Mouse (Mus musculus) hindbrain, embryonic 14.5 days (tissue): ENCODE results near the gene Msrb3. TPM values are rescaled to one million over a fixed set of nuclear protein-coding genes. Genes with fewer than 3 reads are reported as not detected.

Source experiments
- ATAC-seq: fragments of 200-750 bp; cut with Nextera tagmentation; 2 replicates; pipeline ENCODE4 v1.8.0; 2017; ENCODE audit warnings: moderate number of reproducible peaks, mild to moderate bottlenecking, moderate TSS enrichment, moderate library complexity; ENCODE audit not compliant: low FRiP score
- DNase-seq: peaks from one replicate; pipeline ENCODE4 v3.0.0-alpha.2; 2015; ENCODE audit warnings: low spot score
- H3K27ac ChIP-seq: fragments of 300-500 bp; sonication (generic); 2 replicates; pipeline ENCODE4 v1.5.1; 2014; ENCODE audit warnings: mild to moderate bottlenecking, moderate library complexity
- H3K27me3 ChIP-seq: fragments of 300-500 bp; sonication (generic); 2 replicates; pipeline ENCODE4 v1.6.1; 2014; ENCODE audit warnings: mild to moderate bottlenecking, low read length, mixed read lengths; ENCODE audit not compliant: control insufficient read depth, insufficient read depth
- H3K36me3 ChIP-seq: fragments of 300-500 bp; sonication (generic); replicated peaks from 2 replicates; pipeline ENCODE4 v1.6.1; 2014; ENCODE audit not compliant: control insufficient read depth, insufficient read depth
- H3K4me1 ChIP-seq: fragments of 300-500 bp; sonication (generic); replicated peaks from 2 replicates; pipeline ENCODE4 v1.6.1; 2014; ENCODE audit warnings: antibody characterized with exemption, low read length, mixed read lengths; ENCODE audit not compliant: control insufficient read depth, insufficient read depth
- H3K4me2 ChIP-seq: fragments of 300-500 bp; sonication (generic); replicated peaks from 2 replicates; pipeline ENCODE4 v1.6.1; 2014; ENCODE audit warnings: mild to moderate bottlenecking, moderate library complexity
- H3K4me3 ChIP-seq: fragments of 300-500 bp; sonication (generic); replicated peaks from 2 replicates; pipeline ENCODE4 v1.5.1; 2014; ENCODE audit warnings: mild to moderate bottlenecking, low read length
- H3K9ac ChIP-seq: fragments of 300-500 bp; sonication (generic); 2 replicates; pipeline ENCODE4 v1.6.1; 2014
- H3K9me3 ChIP-seq: fragments of 300-500 bp; sonication (generic); 2 replicates; pipeline ENCODE4 v1.6.1; 2016; ENCODE audit warnings: low read length; ENCODE audit not compliant: control insufficient read depth
- WGBS: fragments of 180-500 bp; shearing (Covaris S2); extraction: QIAGEN DNeasy Blood & Tissue Kit; methylation state at CpG from one replicate; pipeline ENCODE4 v1.1.7; 2014; 5-methylcytosine and 5-hydroxymethylcytosine counted together
- polyA plus RNA-seq: library from polyadenylated mRNA; unstranded; fragments of >200 nt; fragmentation: Nextera tagmentation; extraction: Ambion mirVana; gene quantifications from 2 replicates; pipeline ENCODE4 v1.2.1, GENCODE M21; 2014

Gene Msrb3
- polyA plus RNA-seq, 1 experiment from 2014 or later, result 1.3 TPM

- DNase-seq (no peak), ATAC-seq (no peak)
- H3K9me3 ChIP-seq, result no peaks in the 10 kb centered on the region
- peaks cover 7% of the 10 kb centered on the region; the same call in 1 of the 2 replicates for H3K4me1 ChIP-seq
- H3K36me3 ChIP-seq, result no peaks in the 10 kb centered on the region
- H3K4me2 ChIP-seq, result no peak overlapping the region
- H3K27ac ChIP-seq, result no peak overlapping the region
- no peak overlapping the region for H3K9ac ChIP-seq
- H3K4me3 ChIP-seq, result no peak overlapping the region
- no peaks in the 10 kb centered on the region for H3K27me3 ChIP-seq
- 21% methylated on average over 10 of the region's 10 CpGs for WGBS
These were observed 44.6 kb downstream of the Msrb3 start for GRCm38 (mm10) chr10:120854329-120854728.

GRCm38 (mm10) chr10:120853816-120854215 is 45.1 kb downstream of the Msrb3 start:
- H3K4me1 ChIP-seq, result peaks cover 7% of the 10 kb centered on the region; the same call in 1 of the 2 replicates
- DNase-seq (no peak), ATAC-seq (no peak)
- H3K4me3 ChIP-seq, result no peak overlapping the region
- H3K27ac ChIP-seq, result no peak overlapping the region
- H3K4me2 ChIP-seq, result no peak overlapping the region
- H3K9ac ChIP-seq, result no peak overlapping the region
- no peaks in the 10 kb centered on the region for H3K27me3 ChIP-seq
- 57% methylated on average over 9 of the region's 9 CpGs for WGBS
- H3K9me3 ChIP-seq, result no peaks in the 10 kb centered on the region
- no peaks in the 10 kb centered on the region for H3K36me3 ChIP-seq

GRCm38 (mm10) chr10:120851196-120851781 is 47.6 kb downstream of the Msrb3 start:
- WGBS, result 71% methylated on average over 9 of the region's 9 CpGs
- Histone ChIP-seq H3K9ac (no peak overlapping the region), H3K4me3 (no peak overlapping the region), H3K4me2 (no peak overlapping the region), H3K27ac (no peak overlapping the region), H3K36me3 (no peaks in the 10 kb centered on the region), H3K9me3 (no peaks in the 10 kb centered on the region), H3K4me1 (peaks cover 7% of the 10 kb centered on the region; the same call in 1 of the 2 replicates), H3K27me3 (no peaks in the 10 kb centered on the region)
- ATAC-seq (no peak), DNase-seq (peak; percentile 34)

GRCm38 (mm10) chr10:120850391-120851195 is 48.3 kb downstream of the Msrb3 start:
- 63% methylated on average over 24 of the region's 24 CpGs for WGBS
- Histone ChIP-seq H3K36me3 (no peaks in the 10 kb centered on the region), H3K27me3 (no peaks in the 10 kb centered on the region), H3K9ac (no peak overlapping the region), H3K4me3 (no peak overlapping the region), H3K4me1 (peaks cover 7% of the 10 kb centered on the region; the same call in 1 of the 2 replicates), H3K4me2 (peak overlapping the region; percentile 17; the same call in 1 of the 2 replicates), H3K9me3 (no peaks in the 10 kb centered on the region), H3K27ac (0 out of 2 replicates have a peak overlapping the region, but pooled peaks have one; percentile 9)
- ATAC-seq, result no peak
- DNase-seq, result no peak

- DNase-seq (no peak), ATAC-seq (no peak)
- Histone ChIP-seq H3K9me3 (no peaks in the 10 kb centered on the region), H3K4me2 (no peak overlapping the region), H3K36me3 (no peaks in the 10 kb centered on the region), H3K9ac (no peak overlapping the region), H3K27ac (no peak overlapping the region), H3K27me3 (no peaks in the 10 kb centered on the region), H3K4me1 (peaks cover 7% of the 10 kb centered on the region; the same call in 1 of the 2 replicates), H3K4me3 (no peak overlapping the region)
- WGBS, result 85% methylated on average over 7 of the region's 7 CpGs
These were observed 50.2 kb downstream of the Msrb3 start for GRCm38 (mm10) chr10:120848677-120849076.

DNA sequence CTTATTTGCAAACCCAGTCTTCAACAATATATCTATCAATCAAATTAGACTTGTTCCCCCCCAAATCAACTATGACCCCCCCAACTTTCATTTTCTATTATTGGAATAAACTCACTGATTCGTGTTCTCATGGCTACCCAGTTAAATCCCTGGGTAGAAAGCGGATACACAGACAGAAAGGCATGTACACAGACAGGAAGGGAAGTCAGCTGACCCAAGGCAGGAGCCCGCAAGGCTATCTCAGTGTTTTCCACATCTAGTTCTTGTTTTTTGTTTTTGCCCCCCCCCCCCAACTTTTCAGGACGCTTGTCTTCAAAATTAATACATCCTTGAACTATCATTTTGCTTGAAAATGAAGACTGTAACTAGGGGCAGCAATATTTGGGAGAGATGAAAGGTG is 51.1 kb downstream of the Msrb3 start:
- ATAC-seq, result no peak
- Histone ChIP-seq H3K9me3 (no peaks in the 10 kb centered on the region), H3K36me3 (no peaks in the 10 kb centered on the region)

GRCm38 (mm10) chr10:120839966-120840365 is 58.9 kb downstream of the Msrb3 start:
- Histone ChIP-seq H3K36me3 (no peaks in the 10 kb centered on the region), H3K4me3 (no peak overlapping the region), H3K27me3 (no peaks in the 10 kb centered on the region), H3K4me1 (no peaks in the 10 kb centered on the region), H3K27ac (no peak overlapping the region), H3K4me2 (no peak overlapping the region), H3K9ac (no peak overlapping the region), H3K9me3 (0 out of 2 replicates have a peak, but pooled peaks cover 3% of the 10 kb centered on the region)
- ATAC-seq, result no peak
- WGBS, result 82% methylated on average over 7 of the region's 7 CpGs
- no peak for DNase-seq

More for the DNA sequence above, 51.1 kb downstream of the Msrb3 start:
- DNase-seq, result no peak
- H3K4me3 ChIP-seq, result no peak overlapping the region
- peaks cover 7% of the 10 kb centered on the region; the same call in 1 of the 2 replicates for H3K4me1 ChIP-seq
- H3K27ac ChIP-seq, result no peak overlapping the region
- no peaks in the 10 kb centered on the region for H3K27me3 ChIP-seq
- H3K9ac ChIP-seq, result no peak overlapping the region
- whole genome bisulfite sequencing, result 87% methylated on average over 4 of the region's 4 CpGs
- no peak overlapping the region for H3K4me2 ChIP-seq

DNA sequence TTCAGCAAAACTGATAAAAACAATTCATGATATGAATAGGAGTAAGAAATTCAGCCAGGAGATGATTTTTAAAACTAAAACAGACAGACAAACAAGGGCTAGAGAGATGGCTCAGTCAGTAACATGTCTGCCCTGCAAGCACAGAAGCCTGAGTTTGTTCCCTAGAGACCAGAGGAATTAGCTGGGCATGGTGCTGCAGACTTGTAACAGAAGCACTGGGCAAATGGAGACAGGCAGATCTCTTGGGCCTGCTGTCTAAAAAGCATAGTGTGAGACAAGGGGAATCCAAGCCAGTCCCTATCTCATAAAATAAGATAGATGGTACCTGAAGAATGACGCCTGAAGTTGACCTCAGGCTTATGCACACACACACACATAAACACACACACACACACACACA is 64.4 kb downstream of the Msrb3 start:
- Histone ChIP-seq H3K4me1 (no peaks in the 10 kb centered on the region), H3K9ac (no peak overlapping the region), H3K4me3 (no peak overlapping the region), H3K9me3 (0 out of 2 replicates have a peak, but pooled peaks cover 3% of the 10 kb centered on the region), H3K27me3 (no peaks in the 10 kb centered on the region), H3K4me2 (no peak overlapping the region), H3K36me3 (no peaks in the 10 kb centered on the region), H3K27ac (no peak overlapping the region)
- no peak for ATAC-seq
- DNase-seq, result no peak
- WGBS, result 89% methylated on average over 1 of the region's 1 CpGs

DNA sequence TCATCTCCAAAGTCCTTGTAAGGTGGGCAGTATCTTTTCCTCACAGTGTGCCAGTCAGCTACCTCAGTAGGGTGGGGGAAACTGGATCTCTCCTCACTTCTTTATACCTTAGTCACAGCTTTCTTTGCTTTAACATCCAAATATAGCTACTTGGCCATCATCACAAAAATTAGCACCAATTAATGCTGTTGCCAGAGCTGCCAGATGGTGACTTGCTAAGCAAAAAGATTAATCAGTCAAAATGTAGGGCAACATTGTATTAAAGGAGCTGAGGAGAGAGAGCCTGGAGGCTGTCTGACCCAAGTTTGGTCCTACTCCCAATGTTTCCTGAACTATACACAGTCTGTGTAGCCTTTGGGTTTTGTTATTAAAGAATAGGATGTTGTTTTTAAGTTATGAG is 65.1 kb downstream of the Msrb3 start:
- H3K4me2 ChIP-seq, result no peak overlapping the region
- no peak overlapping the region for H3K9ac ChIP-seq
- H3K27ac ChIP-seq, result no peak overlapping the region
- 0 out of 2 replicates have a peak, but pooled peaks cover 3% of the 10 kb centered on the region for H3K9me3 ChIP-seq
- H3K4me1 ChIP-seq, result no peaks in the 10 kb centered on the region
- no peak overlapping the region for H3K4me3 ChIP-seq
- ATAC-seq, result no peak
- DNase-seq, result no peak
- H3K27me3 ChIP-seq, result no peaks in the 10 kb centered on the region
- H3K36me3 ChIP-seq, result no peaks in the 10 kb centered on the region
